Mouse (Mus musculus): ENCODE measurements around the gene Supt6. TPM values are rescaled to one million over a fixed set of nuclear protein-coding genes. Genes with fewer than 3 reads are reported as not detected.
"Not testable (repeated sequence)": the region's sequence is repeated elsewhere in the genome, so short reads cannot be mapped to it uniquely, and the experiment has no call there.

Gene Supt6
- total and polyA plus RNA-seq, 2 experiments from 2014 or later, result 19.4 to 37.6 TPM

DNA sequence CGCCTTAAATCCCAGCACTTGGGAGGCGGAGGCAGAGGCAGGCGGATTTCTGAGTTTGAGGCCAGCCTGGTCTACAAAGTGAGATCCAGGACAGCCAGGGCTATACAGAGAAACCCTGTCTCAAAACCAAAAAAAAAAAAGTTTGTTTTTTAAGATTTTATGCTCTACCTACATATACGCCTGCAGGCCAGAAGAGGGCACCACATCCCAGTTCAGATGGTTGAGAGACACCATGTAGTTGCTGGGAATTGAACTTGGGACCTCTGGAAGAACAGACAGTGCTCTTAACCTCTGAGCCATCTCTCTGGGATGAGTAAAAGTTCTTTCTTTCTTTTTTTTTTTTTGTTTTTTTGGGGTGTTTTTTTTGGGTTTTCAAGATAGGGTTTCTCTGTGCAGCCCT is 30.4 kb upstream of the Supt6 start:
- 91% methylated on average over 4 of the region's 4 CpGs for WGBS
- not testable (repeated sequence) for H3K4me2 ChIP-seq (ENCODE audit: low read depth, low read length, poor library complexity, severe bottlenecking); H3K27ac ChIP-seq (ENCODE audit: low read depth, low read length); ATAC-seq (ENCODE audit: low FRiP score); H3K4me1 ChIP-seq (ENCODE audit: insufficient read depth, low read length); H3K9ac ChIP-seq (replicated peaks; ENCODE audit: low read length, poor library complexity, severe bottlenecking); H3K4me3 ChIP-seq (ENCODE audit: low read depth, low read length); DNase-seq (ENCODE audit: low spot score); H3K27me3 ChIP-seq (ENCODE audit: insufficient read depth, low read length); H3K9me3 ChIP-seq (ENCODE audit: low read length)
- peak; percentile 33; the same call in 1 of the 2 replicates for TF ChIP-seq CTCF (IDR thresholded peaks at IDR 0.05)
- H3K36me3 ChIP-seq (ENCODE audit: insufficient read depth, low read length), result peaks cover 79% of the 10 kb centered on the region

DNA sequence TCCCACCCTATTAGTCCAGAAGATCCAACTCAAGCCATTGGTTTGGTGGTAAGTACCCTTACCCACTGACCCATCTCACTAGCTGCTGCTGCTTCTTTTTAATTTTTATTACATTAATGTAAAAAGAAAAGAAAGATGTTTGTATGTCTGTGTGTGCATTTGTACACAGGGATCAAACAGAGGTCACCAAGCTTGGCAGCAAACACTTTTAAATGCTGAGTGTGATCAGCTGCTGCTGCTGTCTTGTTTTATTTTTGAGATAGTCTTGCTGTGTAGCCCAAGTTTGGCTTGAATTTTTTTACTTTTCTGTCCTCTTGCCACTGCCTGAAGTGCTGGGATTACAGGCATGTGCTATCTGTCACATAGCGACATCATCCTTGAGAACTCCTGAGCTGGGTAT is 29.8 kb upstream of the Supt6 start:
- Histone ChIP-seq H3K36me3 (ENCODE audit: insufficient read depth, low read length) (peaks cover 77% of the 10 kb centered on the region), H3K9ac (replicated peaks; ENCODE audit: low read length, poor library complexity, severe bottlenecking) (no peak overlapping the region), H3K9me3 (ENCODE audit: low read length) (no peaks in the 10 kb centered on the region), H3K4me3 (ENCODE audit: low read depth, low read length) (no peak overlapping the region), H3K27ac (ENCODE audit: low read depth, low read length) (no peak overlapping the region), H3K27me3 (ENCODE audit: insufficient read depth, low read length) (no peaks in the 10 kb centered on the region), H3K4me2 (ENCODE audit: low read depth, low read length, poor library complexity, severe bottlenecking) (no peak overlapping the region), H3K4me1 (ENCODE audit: insufficient read depth, low read length) (no peaks in the 10 kb centered on the region)
- WGBS, result 96% methylated on average over 1 of the region's 1 CpGs
- TF ChIP-seq CTCF (IDR thresholded peaks at IDR 0.05), result no peak
- ATAC-seq (ENCODE audit: low FRiP score) (no peak), DNase-seq (ENCODE audit: low spot score) (no peak)

DNA sequence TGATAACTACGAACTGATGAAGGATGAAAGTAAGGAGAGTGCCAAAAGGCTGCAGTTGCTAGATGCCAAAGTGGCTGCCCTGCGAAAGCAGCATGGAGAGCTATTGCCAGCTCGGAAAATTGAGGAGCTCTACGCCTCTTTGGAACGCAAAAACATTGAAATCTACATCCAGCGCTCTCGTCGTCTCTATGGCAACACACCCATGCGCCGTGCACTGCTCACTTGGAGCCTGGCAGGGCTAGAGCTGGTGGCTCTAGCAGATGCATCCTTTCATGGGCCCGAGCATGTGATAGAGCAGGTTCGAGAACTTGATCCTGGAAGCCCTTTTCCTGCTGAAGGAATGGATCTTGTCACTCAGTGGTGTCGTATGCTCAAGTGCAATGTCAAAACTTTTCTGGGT is 26.2 kb upstream of the Supt6 start:
- no peak for DNase-seq (ENCODE audit: low spot score)

DNA sequence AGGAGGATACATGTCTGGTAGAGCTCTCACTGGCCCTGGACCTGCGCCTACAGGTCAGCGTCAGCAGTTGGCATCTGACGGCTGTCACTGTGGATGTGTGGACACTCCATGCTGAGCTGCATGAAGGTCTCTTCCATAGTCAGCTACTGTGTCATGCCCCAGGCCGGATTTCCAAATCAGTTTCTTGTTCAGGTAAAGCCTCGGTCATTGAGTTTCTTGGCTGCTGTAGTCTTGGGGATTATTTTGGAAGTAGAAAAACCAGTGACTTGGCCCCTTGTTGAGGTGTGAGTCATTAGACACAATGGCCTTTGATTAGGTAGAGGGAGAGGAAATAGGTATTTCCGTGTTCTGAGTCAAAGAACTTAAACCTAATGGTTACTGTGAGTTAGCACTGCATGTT is 19.8 kb upstream of the Supt6 start:
- Histone ChIP-seq H3K4me3 (ENCODE audit: low read depth, low read length) (no peak overlapping the region), H3K27me3 (ENCODE audit: insufficient read depth, low read length) (no peaks in the 10 kb centered on the region), H3K9ac (replicated peaks; ENCODE audit: low read length, poor library complexity, severe bottlenecking) (no peak overlapping the region), H3K36me3 (ENCODE audit: insufficient read depth, low read length) (peaks cover 57% of the 10 kb centered on the region), H3K4me1 (ENCODE audit: insufficient read depth, low read length) (no peaks in the 10 kb centered on the region), H3K27ac (ENCODE audit: low read depth, low read length) (no peak overlapping the region), H3K4me2 (ENCODE audit: low read depth, low read length, poor library complexity, severe bottlenecking) (no peak overlapping the region), H3K9me3 (ENCODE audit: low read length) (no peaks in the 10 kb centered on the region)
- no peak for TF ChIP-seq CTCF (IDR thresholded peaks at IDR 0.05)
- DNase-seq (ENCODE audit: low spot score) (no peak), ATAC-seq (ENCODE audit: low FRiP score) (no peak)
- 94% methylated on average over 6 of the region's 6 CpGs for WGBS

More for the DNA sequence above, 26.2 kb upstream of the Supt6 start:
- Histone ChIP-seq H3K4me2 (ENCODE audit: low read depth, low read length, poor library complexity, severe bottlenecking) (no peak overlapping the region), H3K9me3 (ENCODE audit: low read length) (no peaks in the 10 kb centered on the region), H3K4me3 (ENCODE audit: low read depth, low read length) (no peak overlapping the region), H3K36me3 (ENCODE audit: insufficient read depth, low read length) (peaks cover 78% of the 10 kb centered on the region), H3K4me1 (ENCODE audit: insufficient read depth, low read length) (no peaks in the 10 kb centered on the region), H3K27me3 (ENCODE audit: insufficient read depth, low read length) (no peaks in the 10 kb centered on the region), H3K27ac (ENCODE audit: low read depth, low read length) (no peak overlapping the region), H3K9ac (replicated peaks; ENCODE audit: low read length, poor library complexity, severe bottlenecking) (no peak overlapping the region)
- TF ChIP-seq CTCF (IDR thresholded peaks at IDR 0.05), result no peak
- no peak for ATAC-seq (ENCODE audit: low FRiP score)
- 81% methylated on average over 13 of the region's 13 CpGs for WGBS

DNA sequence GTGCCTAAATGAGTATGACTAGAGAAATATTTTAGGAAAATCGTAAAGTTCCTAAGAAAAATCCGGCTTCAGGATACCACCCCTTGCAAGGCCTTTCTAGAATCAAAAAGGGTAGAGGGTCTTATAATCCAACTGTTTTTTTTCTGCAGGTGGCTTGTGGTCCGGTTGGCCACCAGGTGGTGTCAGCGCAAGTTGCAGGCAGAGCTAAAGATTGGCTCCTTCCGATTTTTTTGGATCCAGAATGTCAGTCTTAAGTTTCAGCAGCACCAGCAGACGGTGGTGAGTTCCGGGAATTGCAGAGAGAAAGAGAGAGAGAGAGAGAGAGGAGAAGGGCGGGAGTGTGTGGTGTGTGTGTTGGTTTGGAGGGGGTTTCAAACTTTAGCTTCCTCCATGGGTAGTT is 16.8 kb upstream of the Supt6 start:
- WGBS, result 3% methylated on average over 8 of the region's 8 CpGs
- peak; percentile 81 for TF ChIP-seq CTCF (IDR thresholded peaks at IDR 0.05)

DNA sequence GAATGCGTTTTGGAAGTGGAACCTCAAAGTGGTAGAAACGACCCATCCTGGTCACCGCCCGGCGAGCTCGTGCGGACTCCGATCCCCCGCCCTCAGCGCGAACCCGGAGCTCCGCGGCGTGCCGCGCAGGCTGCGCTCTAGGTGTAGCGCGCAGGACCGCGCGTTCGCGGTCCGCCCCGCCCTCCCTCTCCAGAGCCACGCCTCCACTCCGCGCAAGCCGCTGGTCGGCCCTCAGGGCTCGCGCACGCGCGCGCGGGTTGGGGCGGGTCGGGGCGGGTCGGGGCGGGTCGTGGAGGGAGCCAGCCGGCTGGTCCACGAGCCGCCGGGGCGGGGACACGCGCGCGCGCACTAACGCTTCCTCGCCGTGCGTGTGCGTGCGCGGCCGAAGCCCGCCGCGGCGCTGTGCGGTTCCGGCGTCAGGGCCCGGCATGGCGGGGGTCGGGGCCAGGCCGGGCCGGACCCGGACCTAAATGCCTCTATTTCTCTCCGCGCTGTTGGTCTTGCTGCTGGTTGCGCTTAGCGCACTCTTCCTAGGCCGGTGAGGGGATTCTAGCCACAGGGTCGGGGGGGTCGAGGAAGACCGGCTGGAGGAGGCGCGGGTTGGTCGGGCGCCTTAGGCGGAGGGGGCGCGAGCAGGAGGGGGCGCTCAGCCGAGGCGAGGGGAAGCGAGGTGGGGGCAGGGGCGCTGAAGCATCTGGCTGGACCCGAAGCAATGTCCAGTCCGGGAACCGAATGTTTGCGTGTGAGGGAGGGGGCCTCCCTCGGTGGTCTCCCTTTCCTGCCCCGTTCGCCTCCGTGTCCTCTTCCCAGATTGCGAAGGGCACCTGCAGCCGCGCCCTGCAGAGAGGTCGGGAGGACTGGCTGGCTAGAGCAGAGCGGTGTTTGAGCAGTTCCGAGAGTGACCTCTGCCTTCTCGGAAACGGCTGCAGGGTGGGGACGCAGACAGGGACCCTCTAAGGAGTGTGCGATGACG is 15.9 kb upstream of the Supt6 start, which contains the start of gene 2610507B11Rik:
Gene 2610507B11Rik (plus strand): TSS at position 373 of the 973 bp plus-strand sequence.
- TF ChIP-seq CTCF (IDR thresholded peaks at IDR 0.05), result no peak
- Histone ChIP-seq H3K4me1 (ENCODE audit: insufficient read depth, low read length) (no peaks in the 10 kb centered on the region), H3K27ac (ENCODE audit: low read depth, low read length) (peak within 1 kb of the TSS; percentile 79), H3K27me3 (ENCODE audit: insufficient read depth, low read length) (no peaks in the 10 kb centered on the region), H3K9me3 (ENCODE audit: low read length) (no peaks in the 10 kb centered on the region), H3K36me3 (ENCODE audit: insufficient read depth, low read length) (peaks cover 27% of the 10 kb centered on the region), H3K4me3 (ENCODE audit: low read depth, low read length) (peak within 1 kb of the TSS; percentile 76), H3K4me2 (ENCODE audit: low read depth, low read length, poor library complexity, severe bottlenecking) (peak within 1 kb of the TSS; percentile 67), H3K9ac (replicated peaks; ENCODE audit: low read length, poor library complexity, severe bottlenecking) (peak within 1 kb of the TSS; percentile 84)
- WGBS, result 2% methylated on average over 84 of the region's 115 CpGs
- DNase-seq (ENCODE audit: low spot score) (peak; percentile 96), ATAC-seq (ENCODE audit: low FRiP score) (peak; percentile 97)

More for the DNA sequence above, 16.8 kb upstream of the Supt6 start:
- ATAC-seq (ENCODE audit: low FRiP score), result no peak
- peak; percentile 89 for DNase-seq (ENCODE audit: low spot score)
- Histone ChIP-seq H3K4me3 (ENCODE audit: low read depth, low read length) (peak overlapping the region; percentile 76), H3K27ac (ENCODE audit: low read depth, low read length) (0 out of 2 replicates have a peak overlapping the region, but pooled peaks have one; percentile 18), H3K4me1 (ENCODE audit: insufficient read depth, low read length) (no peaks in the 10 kb centered on the region), H3K9ac (replicated peaks; ENCODE audit: low read length, poor library complexity, severe bottlenecking) (no peak overlapping the region), H3K27me3 (ENCODE audit: insufficient read depth, low read length) (no peaks in the 10 kb centered on the region), H3K9me3 (ENCODE audit: low read length) (no peaks in the 10 kb centered on the region), H3K4me2 (ENCODE audit: low read depth, low read length, poor library complexity, severe bottlenecking) (peak overlapping the region; percentile 67), H3K36me3 (ENCODE audit: insufficient read depth, low read length) (peaks cover 32% of the 10 kb centered on the region)
